Mouse (Mus musculus): ENCODE measurements around the gene Ext2. TPM values are rescaled to one million over a fixed set of nuclear protein-coding genes. Genes with fewer than 3 reads are reported as not detected.

Ext2 gene
- polyA plus RNA-seq, 2 experiments = 80.7 to 115 TPM

DNA sequence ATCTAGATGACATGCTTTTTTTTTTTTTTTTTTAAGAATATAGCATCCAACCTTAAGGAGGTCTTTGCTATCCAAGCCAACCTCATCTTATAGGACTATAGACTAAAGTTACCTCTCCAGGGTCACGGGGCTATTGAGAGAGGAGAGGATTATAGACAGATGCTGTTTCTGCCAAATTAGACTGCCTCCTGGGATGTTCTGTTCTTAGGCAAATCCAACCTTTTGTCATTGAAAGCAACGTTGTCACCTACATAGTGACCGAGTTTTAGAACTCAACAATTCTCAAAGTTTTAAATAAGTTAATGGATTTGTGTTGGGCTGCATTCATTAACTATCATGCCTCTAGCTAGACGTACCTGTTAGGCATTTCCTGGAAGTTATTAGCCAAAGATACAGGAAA, 40.9 kb upstream of the Ext2 start:
- Histone ChIP-seq H3K27me3 (ENCODE audit: control insufficient read depth, insufficient read depth, low read length) (no peaks in the 10 kb centered on the region), H3K4me1 (ENCODE audit: control insufficient read depth, insufficient read depth, low read length) (no peaks in the 10 kb centered on the region), H3K27ac (replicated peaks; ENCODE audit: low read depth, low read length) (no peak overlapping the region), H3K36me3 (ENCODE audit: control insufficient read depth, insufficient read depth, low read length) (no peaks in the 10 kb centered on the region), H3K9ac (ENCODE audit: low read depth, low read length, severe bottlenecking) (no peak overlapping the region), H3K4me3 (replicated peaks; ENCODE audit: low read length) (no peak overlapping the region), H3K9me3 (ENCODE audit: control insufficient read depth, low read length) (no peaks in the 10 kb centered on the region), H3K4me2 (replicated peaks; ENCODE audit: low read depth, low read length, severe bottlenecking) (no peak overlapping the region)
- TF ChIP-seq POLR2A (IDR thresholded peaks at IDR 0.05; ENCODE audit: borderline replicate concordance, extremely low read depth, insufficient read depth, insufficient read length) = no peak
- DNase-seq (ENCODE audit: low spot score) = no peak
- ATAC-seq (ENCODE audit: low FRiP score, low read depth) = no peak
- WGBS = 65% methylated on average over 4 of the region's 4 CpGs

DNA sequence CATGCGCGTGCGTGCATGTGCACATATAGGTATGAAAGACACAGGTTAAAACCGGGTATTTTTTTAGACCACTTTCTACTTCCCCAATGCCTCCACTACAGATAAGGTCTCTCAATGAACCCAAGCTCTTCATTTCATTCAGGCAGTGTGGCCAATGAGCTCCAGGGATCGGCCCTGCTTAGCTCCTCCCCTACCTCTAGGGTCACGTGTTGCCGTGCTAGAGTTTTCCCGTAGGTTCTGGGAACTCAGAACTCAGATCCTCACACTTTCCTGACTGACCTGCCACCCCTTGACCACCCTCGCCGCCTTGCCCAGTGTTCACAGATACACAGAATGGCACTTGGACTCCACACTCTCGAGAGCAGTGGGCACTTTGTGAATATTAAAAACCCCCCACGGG, 36.5 kb upstream of the Ext2 start:
- Histone ChIP-seq H3K27me3 (ENCODE audit: control insufficient read depth, insufficient read depth, low read length) (no peaks in the 10 kb centered on the region), H3K4me2 (replicated peaks; ENCODE audit: low read depth, low read length, severe bottlenecking) (no peak overlapping the region), H3K4me1 (ENCODE audit: control insufficient read depth, insufficient read depth, low read length) (no peaks in the 10 kb centered on the region), H3K9ac (ENCODE audit: low read depth, low read length, severe bottlenecking) (no peak overlapping the region), H3K36me3 (ENCODE audit: control insufficient read depth, insufficient read depth, low read length) (no peaks in the 10 kb centered on the region), H3K27ac (replicated peaks; ENCODE audit: low read depth, low read length) (no peak overlapping the region), H3K4me3 (replicated peaks; ENCODE audit: low read length) (no peak overlapping the region), H3K9me3 (ENCODE audit: control insufficient read depth, low read length) (no peaks in the 10 kb centered on the region)
- no peak for TF ChIP-seq POLR2A (IDR thresholded peaks at IDR 0.05; ENCODE audit: borderline replicate concordance, extremely low read depth, insufficient read depth, insufficient read length)
- DNase-seq (ENCODE audit: low spot score) = no peak
- WGBS = 74% methylated on average over 12 of the region's 12 CpGs
- ATAC-seq (ENCODE audit: low FRiP score, low read depth) = no peak

DNA sequence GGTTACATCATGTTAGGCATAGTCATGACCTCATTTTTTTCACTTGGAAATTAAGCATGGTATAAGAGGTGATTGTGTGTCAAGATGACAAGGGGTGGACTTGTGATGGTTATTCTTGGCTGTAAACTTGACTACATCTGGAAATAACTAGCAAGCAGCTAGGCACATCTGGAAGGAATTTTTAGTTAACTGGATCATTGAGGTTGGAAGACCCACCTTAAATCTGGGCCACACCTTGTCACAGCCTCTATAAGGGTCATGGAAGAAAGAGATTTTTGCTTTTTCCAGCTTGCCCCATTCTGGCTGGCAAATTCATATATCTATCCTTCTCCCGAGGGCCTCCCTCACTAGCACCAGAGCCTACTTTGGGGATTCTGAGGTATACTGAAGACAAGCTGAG, 28.9 kb upstream of the Ext2 start:
- Histone ChIP-seq H3K27me3 (ENCODE audit: control insufficient read depth, insufficient read depth, low read length) (no peaks in the 10 kb centered on the region), H3K27ac (replicated peaks; ENCODE audit: low read depth, low read length) (no peak overlapping the region), H3K9me3 (ENCODE audit: control insufficient read depth, low read length) (no peaks in the 10 kb centered on the region), H3K36me3 (ENCODE audit: control insufficient read depth, insufficient read depth, low read length) (no peaks in the 10 kb centered on the region), H3K4me2 (replicated peaks; ENCODE audit: low read depth, low read length, severe bottlenecking) (no peak overlapping the region), H3K4me3 (replicated peaks; ENCODE audit: low read length) (no peak overlapping the region), H3K9ac (ENCODE audit: low read depth, low read length, severe bottlenecking) (no peak overlapping the region), H3K4me1 (ENCODE audit: control insufficient read depth, insufficient read depth, low read length) (peaks cover 11% of the 10 kb centered on the region)
- TF ChIP-seq POLR2A (IDR thresholded peaks at IDR 0.05; ENCODE audit: borderline replicate concordance, extremely low read depth, insufficient read depth, insufficient read length) = no peak
- WGBS = 29% methylated on average over 1 of the region's 1 CpGs
- no peak for ATAC-seq (ENCODE audit: low FRiP score, low read depth)
- peak; percentile 7 for DNase-seq (ENCODE audit: low spot score)

DNA sequence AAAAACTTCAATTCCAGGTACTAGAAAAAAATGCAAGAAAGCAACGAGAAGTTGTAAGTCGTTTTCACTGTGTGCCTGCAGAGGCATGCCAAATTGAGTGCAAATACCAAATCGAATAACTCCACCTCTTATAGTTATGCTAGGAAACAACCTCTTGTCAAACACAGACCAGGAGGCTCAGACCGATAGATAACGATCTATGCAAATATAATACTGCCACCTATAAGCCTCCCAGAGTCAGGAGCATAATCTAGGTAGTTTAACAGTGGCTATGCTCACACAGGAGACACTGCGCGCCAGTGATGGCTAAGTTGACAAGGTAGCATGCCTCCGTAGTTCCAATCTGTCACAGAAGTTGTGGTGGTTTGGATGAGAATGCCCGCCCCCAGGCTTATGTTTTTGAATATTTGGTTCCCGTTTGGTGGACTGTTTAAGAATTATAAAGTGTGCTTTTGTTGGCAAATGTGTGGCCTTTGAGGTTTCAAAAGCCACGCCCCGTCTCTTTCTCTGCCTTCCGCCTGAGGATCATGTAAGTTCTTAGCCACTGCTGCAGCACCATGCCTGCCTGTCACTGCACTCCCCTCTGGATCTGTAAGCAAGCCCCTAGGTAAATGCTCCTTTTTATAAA, 28.1 kb upstream of the Ext2 start:
- ATAC-seq (ENCODE audit: low FRiP score, low read depth) (no peak), DNase-seq (ENCODE audit: low spot score) (peak; percentile 9)
- H3K27me3 ChIP-seq (ENCODE audit: control insufficient read depth, insufficient read depth, low read length) = no peaks in the 10 kb centered on the region
- H3K4me1 ChIP-seq (ENCODE audit: control insufficient read depth, insufficient read depth, low read length) = peaks cover 11% of the 10 kb centered on the region
- TF ChIP-seq POLR2A (IDR thresholded peaks at IDR 0.05; ENCODE audit: borderline replicate concordance, extremely low read depth, insufficient read depth, insufficient read length) = no peak
- H3K9me3 ChIP-seq (ENCODE audit: control insufficient read depth, low read length) = no peaks in the 10 kb centered on the region
- peak overlapping the region; percentile 61; the same call in 1 of the 2 replicates for H3K4me3 ChIP-seq (replicated peaks; ENCODE audit: low read length)
- H3K4me2 ChIP-seq (replicated peaks; ENCODE audit: low read depth, low read length, severe bottlenecking) = peak overlapping the region; percentile 75; the same call in 1 of the 2 replicates
- 35% methylated on average over 13 of the region's 13 CpGs for WGBS
- no peak overlapping the region for H3K27ac ChIP-seq (replicated peaks; ENCODE audit: low read depth, low read length)
- no peak overlapping the region for H3K9ac ChIP-seq (ENCODE audit: low read depth, low read length, severe bottlenecking)
- no peaks in the 10 kb centered on the region for H3K36me3 ChIP-seq (ENCODE audit: control insufficient read depth, insufficient read depth, low read length)

DNA sequence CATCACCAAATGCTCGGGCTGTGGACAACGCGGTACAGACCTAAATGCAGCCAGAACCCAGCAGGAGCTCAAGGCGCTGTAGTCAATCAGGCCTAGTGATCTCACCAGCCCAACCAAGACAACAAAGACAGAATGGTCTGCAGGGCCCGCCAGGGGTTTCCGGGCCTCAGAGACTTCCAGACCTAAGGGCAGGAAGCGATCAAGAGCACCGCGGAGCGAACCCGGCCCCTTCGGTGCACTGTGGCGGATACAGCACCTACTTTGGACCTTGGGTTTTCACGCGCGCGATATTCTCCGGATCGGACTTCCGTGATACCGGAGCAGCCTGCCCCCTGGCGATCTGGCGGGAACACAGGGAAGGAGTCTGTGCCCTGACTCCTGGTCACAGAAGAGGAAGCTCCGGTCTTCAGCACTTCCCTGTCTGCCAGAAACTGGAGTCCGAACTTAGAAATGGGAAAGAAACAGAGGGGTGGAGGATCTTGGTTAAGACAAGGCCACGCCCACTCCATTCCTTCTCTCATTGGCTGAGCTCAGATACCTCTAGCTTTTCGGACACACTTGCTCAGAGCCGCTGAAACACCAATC, 27.2 kb upstream of the Ext2 start, which contains the start of gene Accs:
TSS of gene Accs (minus strand) at position 439 of the 585 bp plus-strand sequence.
- H3K27me3 ChIP-seq (ENCODE audit: control insufficient read depth, insufficient read depth, low read length) = no peaks in the 10 kb centered on the region
- TF ChIP-seq POLR2A (IDR thresholded peaks at IDR 0.05; ENCODE audit: borderline replicate concordance, extremely low read depth, insufficient read depth, insufficient read length) = peak; percentile 47; the same call in 1 of the 2 replicates
- peak within 1 kb of the TSS; percentile 75 for H3K4me2 ChIP-seq (replicated peaks; ENCODE audit: low read depth, low read length, severe bottlenecking)
- peak within 1 kb of the TSS; percentile 61 for H3K4me3 ChIP-seq (replicated peaks; ENCODE audit: low read length)
- peaks cover 11% of the 10 kb centered on the region for H3K4me1 ChIP-seq (ENCODE audit: control insufficient read depth, insufficient read depth, low read length)
- WGBS = 0% methylated on average over 28 of the region's 28 CpGs
- peak within 1 kb of the TSS; percentile 71 for H3K27ac ChIP-seq (replicated peaks; ENCODE audit: low read depth, low read length)
- H3K9ac ChIP-seq (ENCODE audit: low read depth, low read length, severe bottlenecking) = peak within 1 kb of the TSS; percentile 69
- ATAC-seq (ENCODE audit: low FRiP score, low read depth) = peak; percentile 89
- peaks cover 2% of the 10 kb centered on the region for H3K36me3 ChIP-seq (ENCODE audit: control insufficient read depth, insufficient read depth, low read length)
- DNase-seq (ENCODE audit: low spot score) = peak; percentile 92
- H3K9me3 ChIP-seq (ENCODE audit: control insufficient read depth, low read length) = no peaks in the 10 kb centered on the region

Measured in limb, embryonic 14.5 days (tissue).